Mouse (Mus musculus) heart, embryonic 16.5 days (tissue): ENCODE results near the gene Htra1. TPM values are rescaled to one million over a fixed set of nuclear protein-coding genes. Genes with fewer than 3 reads are reported as not detected.
A peak's percentile ranks its signal among the peaks of the same experiment; 100 is the strongest.

ENCODE experiments used
- ATAC-seq: fragments of 200-750 bp; cut with Nextera tagmentation; replicated peaks from 2 replicates; pipeline ENCODE4 v1.8.0; 2017; ENCODE audit warnings: moderate number of reproducible peaks; ENCODE audit not compliant: insufficient read depth, low FRiP score; ENCODE audit errors: extremely low read depth
- H3K27ac ChIP-seq: fragments of 300-500 bp; sonication (generic); 2 replicates; pipeline ENCODE4 v1.5.1; 2014; ENCODE audit warnings: mild to moderate bottlenecking, low read length, control low read depth, moderate library complexity
- H3K27me3 ChIP-seq: fragments of 300-500 bp; sonication (generic); 2 replicates; pipeline ENCODE4 v1.6.1; 2014; ENCODE audit warnings: low read length, mixed read lengths; ENCODE audit not compliant: control insufficient read depth, insufficient read depth
- H3K36me3 ChIP-seq: fragments of 300-500 bp; sonication (generic); 2 replicates; pipeline ENCODE4 v1.6.1; 2014; ENCODE audit not compliant: control insufficient read depth, insufficient read depth
- H3K4me1 ChIP-seq: fragments of 300-500 bp; sonication (generic); 2 replicates; pipeline ENCODE4 v1.6.1; 2014; ENCODE audit warnings: low read length, mixed read lengths; ENCODE audit not compliant: control insufficient read depth, insufficient read depth
- H3K4me2 ChIP-seq: fragments of 300-500 bp; sonication (generic); 2 replicates; pipeline ENCODE4 v1.6.1; 2014; ENCODE audit warnings: low read depth, mild to moderate bottlenecking, control low read depth, low read length
- H3K4me3 ChIP-seq: fragments of 300-500 bp; sonication (generic); 2 replicates; pipeline ENCODE4 v1.5.1; 2014; ENCODE audit warnings: mild to moderate bottlenecking, control low read depth, low read length
- H3K9ac ChIP-seq: fragments of 300-500 bp; sonication (generic); 2 replicates; pipeline ENCODE4 v1.6.1; 2014; ENCODE audit warnings: low read length, control low read depth
- H3K9me3 ChIP-seq: fragments of 300-500 bp; sonication (generic); replicated peaks from 2 replicates; pipeline ENCODE4 v1.6.1; 2016; ENCODE audit warnings: low read length; ENCODE audit not compliant: control insufficient read depth
- WGBS: fragments of 180-500 bp; shearing (Covaris S2); extraction: QIAGEN DNeasy Blood & Tissue Kit; methylation state at CpG from one replicate; pipeline ENCODE4 v1.1.7; 2014; 5-methylcytosine and 5-hydroxymethylcytosine counted together
- polyA plus RNA-seq: library from polyadenylated mRNA; unstranded; fragments of >200 nt; fragmentation: Nextera tagmentation; extraction: Ambion mirVana; gene quantifications from 2 replicates; pipeline ENCODE4 v1.2.1, GENCODE M21; 2015

Gene Htra1
- polyA plus RNA-seq, 1 experiment from 2014 or later = 65.6 TPM

GRCm38 (mm10) chr7:130940733-130941132 is 4.8 kb downstream of the Htra1 start:
- peaks cover 17% of the 10 kb centered on the region for H3K4me1 ChIP-seq
- H3K36me3 ChIP-seq = no peaks in the 10 kb centered on the region
- ATAC-seq = no peak
- no peak overlapping the region for H3K27ac ChIP-seq
- H3K4me2 ChIP-seq = no peak overlapping the region
- no peaks in the 10 kb centered on the region for H3K9me3 ChIP-seq
- WGBS = 67% methylated on average over 8 of the region's 8 CpGs
- no peak overlapping the region for H3K9ac ChIP-seq
- no peak overlapping the region for H3K4me3 ChIP-seq
- 0 out of 2 replicates have a peak, but pooled peaks cover 3% of the 10 kb centered on the region for H3K27me3 ChIP-seq

GRCm38 (mm10) chr7:130943280-130943895 is 7.5 kb downstream of the Htra1 start:
- Histone ChIP-seq H3K4me1 (peaks cover 13% of the 10 kb centered on the region), H3K4me2 (no peak overlapping the region), H3K27ac (no peak overlapping the region), H3K9me3 (no peaks in the 10 kb centered on the region), H3K36me3 (no peaks in the 10 kb centered on the region), H3K9ac (no peak overlapping the region), H3K4me3 (no peak overlapping the region), H3K27me3 (no peaks in the 10 kb centered on the region)
- ATAC-seq = no peak
- 84% methylated on average over 9 of the region's 9 CpGs for WGBS

- no peak overlapping the region for H3K27ac ChIP-seq
- H3K27me3 ChIP-seq = no peaks in the 10 kb centered on the region
- H3K9me3 ChIP-seq = no peaks in the 10 kb centered on the region
- no peaks in the 10 kb centered on the region for H3K36me3 ChIP-seq
- no peak overlapping the region for H3K4me3 ChIP-seq
- no peak overlapping the region for H3K4me2 ChIP-seq
- 90% methylated on average over 11 of the region's 11 CpGs for WGBS
- ATAC-seq = no peak
- peaks cover 22% of the 10 kb centered on the region for H3K4me1 ChIP-seq
- H3K9ac ChIP-seq = no peak overlapping the region
These were observed 9.0 kb downstream of the Htra1 start for GRCm38 (mm10) chr7:130944766-130945475.

- Histone ChIP-seq H3K9ac (no peak overlapping the region), H3K4me3 (no peak overlapping the region), H3K4me1 (peaks cover 17% of the 10 kb centered on the region), H3K27me3 (no peaks in the 10 kb centered on the region), H3K36me3 (no peaks in the 10 kb centered on the region), H3K4me2 (no peak overlapping the region), H3K9me3 (no peaks in the 10 kb centered on the region), H3K27ac (no peak overlapping the region)
- 90% methylated on average over 3 of the region's 3 CpGs for WGBS
- no peak for ATAC-seq
These were observed 9.8 kb downstream of the Htra1 start for GRCm38 (mm10) chr7:130945730-130946129.

- ATAC-seq = no peak
- Histone ChIP-seq H3K4me3 (no peak overlapping the region), H3K36me3 (no peaks in the 10 kb centered on the region), H3K9ac (no peak overlapping the region), H3K9me3 (no peaks in the 10 kb centered on the region), H3K27ac (no peak overlapping the region), H3K4me1 (peaks cover 23% of the 10 kb centered on the region), H3K27me3 (no peaks in the 10 kb centered on the region), H3K4me2 (no peak overlapping the region)
- WGBS = 74% methylated on average over 12 of the region's 12 CpGs
These were observed 10.4 kb downstream of the Htra1 start for GRCm38 (mm10) chr7:130946303-130946702.

GRCm38 (mm10) chr7:130948563-130949208 is 12.8 kb downstream of the Htra1 start:
- Histone ChIP-seq H3K27me3 (no peaks in the 10 kb centered on the region), H3K4me1 (peaks cover 23% of the 10 kb centered on the region), H3K9ac (peak overlapping the region; percentile 44; the same call in 1 of the 2 replicates), H3K36me3 (no peaks in the 10 kb centered on the region), H3K9me3 (no peaks in the 10 kb centered on the region), H3K27ac (peak overlapping the region; percentile 95), H3K4me3 (peak overlapping the region; percentile 25), H3K4me2 (peak overlapping the region; percentile 61)
- WGBS = 31% methylated on average over 5 of the region's 5 CpGs
- ATAC-seq = peak; percentile 88

- ATAC-seq = peak; percentile 84
- peak overlapping the region; percentile 44 for H3K9ac ChIP-seq
- H3K36me3 ChIP-seq = no peaks in the 10 kb centered on the region
- H3K27ac ChIP-seq = peak overlapping the region; percentile 95
- peak overlapping the region; percentile 25 for H3K4me3 ChIP-seq
- peak overlapping the region; percentile 61 for H3K4me2 ChIP-seq
- no peaks in the 10 kb centered on the region for H3K9me3 ChIP-seq
- peaks cover 23% of the 10 kb centered on the region for H3K4me1 ChIP-seq
- no peaks in the 10 kb centered on the region for H3K27me3 ChIP-seq
- WGBS = 11% methylated on average over 8 of the region's 8 CpGs
These were observed 13.4 kb downstream of the Htra1 start for GRCm38 (mm10) chr7:130949331-130949751.

GRCm38 (mm10) chr7:130950482-130950881 is 14.6 kb downstream of the Htra1 start:
- Histone ChIP-seq H3K4me3 (no peak overlapping the region), H3K9ac (0 out of 2 replicates have a peak overlapping the region, but pooled peaks have one; percentile 17), H3K4me2 (no peak overlapping the region), H3K27me3 (no peaks in the 10 kb centered on the region), H3K36me3 (no peaks in the 10 kb centered on the region), H3K4me1 (peaks cover 23% of the 10 kb centered on the region), H3K27ac (peak overlapping the region; percentile 2; the same call in 1 of the 2 replicates), H3K9me3 (no peaks in the 10 kb centered on the region)
- ATAC-seq = no peak
- WGBS = 77% methylated on average over 7 of the region's 7 CpGs

- H3K27me3 ChIP-seq = no peaks in the 10 kb centered on the region
- 0 out of 2 replicates have a peak overlapping the region, but pooled peaks have one; percentile 17 for H3K9ac ChIP-seq
- H3K4me3 ChIP-seq = no peak overlapping the region
- ATAC-seq = no peak
- peak overlapping the region; percentile 2; the same call in 1 of the 2 replicates for H3K27ac ChIP-seq
- 80% methylated on average over 5 of the region's 5 CpGs for WGBS
- H3K9me3 ChIP-seq = no peaks in the 10 kb centered on the region
- H3K36me3 ChIP-seq = no peaks in the 10 kb centered on the region
- H3K4me2 ChIP-seq = no peak overlapping the region
- H3K4me1 ChIP-seq = peaks cover 23% of the 10 kb centered on the region
These were observed 15.1 kb downstream of the Htra1 start for GRCm38 (mm10) chr7:130951004-130951403.
